Mouse (Mus musculus): Measurements from ENCODE around the gene Igfbp3.
"Not testable (repeated sequence)": the region's sequence is repeated elsewhere in the genome, so short reads cannot be mapped to it uniquely, and the experiment has no call there.

The Igfbp3 gene

DNA sequence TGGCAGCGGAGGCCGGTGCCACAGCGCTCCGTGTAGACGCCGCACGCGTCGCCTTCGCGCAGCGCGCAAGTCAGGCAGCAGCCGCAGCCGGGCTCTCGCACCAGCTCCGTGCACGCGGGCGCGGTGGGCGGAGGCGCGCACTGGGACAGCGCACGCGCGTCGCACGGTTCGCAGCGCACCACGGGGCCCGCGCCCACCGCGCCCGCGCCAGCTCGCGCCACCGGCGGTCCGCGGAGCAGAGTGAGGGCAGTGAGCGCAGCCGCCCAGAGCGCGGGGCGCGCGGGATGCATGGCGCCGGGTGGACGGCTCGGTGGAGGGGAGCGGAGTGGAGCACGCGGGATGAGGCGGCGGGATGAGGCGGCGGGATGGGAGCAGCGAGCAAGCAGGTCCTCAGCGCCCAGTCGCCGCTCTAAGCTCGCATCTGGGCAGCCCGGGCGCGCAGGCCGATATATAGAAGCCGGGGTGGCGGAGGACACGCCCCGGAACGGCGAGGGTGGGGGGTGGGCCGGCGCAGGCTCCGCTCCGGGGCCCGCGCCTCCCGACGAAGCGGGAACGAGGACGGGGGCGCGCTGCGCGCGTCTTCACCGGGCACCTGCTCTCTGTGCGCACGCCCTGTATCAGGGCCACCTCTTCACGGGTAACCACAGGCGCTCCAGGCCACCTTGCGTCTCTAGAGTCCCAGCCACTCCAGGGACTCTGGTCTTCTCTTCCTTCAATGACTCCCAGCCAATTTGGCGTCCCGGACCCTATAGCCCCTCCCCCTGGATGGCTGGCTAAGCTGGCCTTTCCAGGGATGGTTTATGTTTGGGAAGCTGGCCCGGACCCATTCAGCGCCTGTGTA is at the start of gene Igfbp3:
Gene Igfbp3 (minus strand): TSS at position 423 of the 841 bp plus-strand sequence.
- DNase-seq (ENCODE audit: low spot score), result peak; percentile 48

DNA sequence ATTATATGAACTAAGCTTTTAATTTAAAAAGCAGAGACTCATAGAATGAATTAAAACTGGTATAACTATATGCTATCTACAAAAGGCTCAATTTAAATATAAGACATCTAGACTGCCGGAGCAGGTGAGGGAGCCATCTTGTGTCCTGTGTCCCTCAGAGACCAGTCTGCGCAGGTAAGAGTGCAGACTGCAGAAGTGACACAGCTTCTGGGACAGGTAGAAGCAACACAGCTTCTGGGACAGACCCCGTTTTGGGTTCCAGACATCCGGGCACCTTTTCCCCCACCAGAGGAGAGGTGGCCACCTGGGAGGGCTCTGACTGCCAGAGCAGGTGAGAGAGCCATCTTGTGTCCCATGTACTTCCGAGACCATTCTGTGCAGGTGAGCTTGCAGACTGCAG is 37.1 kb upstream of the Igfbp3 start:
- no peak for DNase-seq (ENCODE audit: low spot score)

DNA sequence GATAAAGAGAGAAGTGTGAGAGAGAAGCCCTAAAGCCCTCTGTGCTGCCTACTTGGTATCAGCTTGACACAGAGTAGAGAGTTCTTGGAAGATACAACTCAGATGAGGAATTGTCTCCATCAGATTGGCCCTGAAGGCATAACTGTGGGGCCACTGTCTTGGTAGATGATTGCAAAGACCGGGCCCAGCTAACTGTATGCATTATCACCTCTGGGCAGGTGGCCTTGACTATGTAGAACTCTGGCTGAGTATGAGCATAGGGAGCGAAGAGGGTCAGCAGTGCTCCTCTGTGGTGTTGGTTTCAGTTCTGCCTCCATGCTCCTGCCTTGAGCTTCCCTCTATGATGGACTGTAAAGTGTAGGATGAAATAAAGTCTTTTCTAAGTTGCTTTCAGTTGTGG is 36.7 kb upstream of the Igfbp3 start:
- DNase-seq (ENCODE audit: low spot score), result no peak

DNA sequence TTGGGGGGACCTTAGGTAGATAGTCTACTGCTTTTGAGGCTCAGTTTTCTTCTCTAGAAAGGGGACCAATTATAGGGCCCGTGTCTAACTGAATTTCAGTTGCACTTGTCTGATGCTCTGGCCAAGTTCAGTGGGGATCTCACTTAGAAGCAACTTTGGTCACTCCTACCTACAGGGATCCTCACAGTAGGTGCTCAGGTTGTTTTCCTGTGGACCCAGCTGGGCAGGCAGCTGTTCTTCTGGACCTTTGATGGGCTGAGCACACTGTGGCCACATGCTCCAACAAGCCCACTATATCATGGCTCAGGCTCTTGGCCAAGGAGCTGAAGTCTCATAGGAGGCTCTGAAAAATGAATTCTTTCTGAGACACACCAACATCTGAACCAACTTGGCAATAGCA is 31.1 kb upstream of the Igfbp3 start:
- DNase-seq (ENCODE audit: low spot score), result no peak

DNA sequence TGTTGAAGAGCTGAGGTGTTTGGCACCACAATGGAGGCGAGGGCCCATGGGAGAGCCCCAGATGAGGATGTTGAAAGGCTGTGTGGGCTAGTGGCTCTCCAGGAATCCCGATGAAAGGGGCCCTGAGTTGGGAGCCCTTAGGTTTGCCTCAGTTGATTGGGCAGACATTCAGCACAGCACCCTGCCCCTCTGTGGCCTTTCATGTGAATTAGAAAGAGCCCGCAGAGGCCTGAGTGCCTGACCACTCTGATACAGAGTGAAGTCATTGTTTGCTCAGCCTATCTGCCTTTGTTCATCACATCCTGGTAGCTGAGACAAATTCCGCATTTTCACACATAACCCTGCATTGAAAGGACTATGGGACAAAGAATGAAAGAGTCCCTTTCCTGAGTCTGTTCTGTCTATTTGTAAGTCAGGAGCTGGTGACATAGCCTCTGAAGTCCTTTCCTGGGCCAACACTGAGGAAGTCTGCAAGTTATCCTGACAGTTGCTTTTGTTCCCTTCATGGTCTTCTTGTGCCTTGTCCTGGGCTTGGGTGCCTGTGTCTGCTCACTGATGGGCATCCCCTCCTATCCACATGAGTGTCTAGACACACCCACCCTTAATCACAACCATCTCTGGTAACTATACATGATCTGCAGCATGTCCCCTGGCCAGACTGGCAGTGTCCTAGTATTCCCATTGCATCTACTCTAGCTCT is 25.5 kb upstream of the Igfbp3 start:
- DNase-seq (ENCODE audit: low spot score), result no peak

DNA sequence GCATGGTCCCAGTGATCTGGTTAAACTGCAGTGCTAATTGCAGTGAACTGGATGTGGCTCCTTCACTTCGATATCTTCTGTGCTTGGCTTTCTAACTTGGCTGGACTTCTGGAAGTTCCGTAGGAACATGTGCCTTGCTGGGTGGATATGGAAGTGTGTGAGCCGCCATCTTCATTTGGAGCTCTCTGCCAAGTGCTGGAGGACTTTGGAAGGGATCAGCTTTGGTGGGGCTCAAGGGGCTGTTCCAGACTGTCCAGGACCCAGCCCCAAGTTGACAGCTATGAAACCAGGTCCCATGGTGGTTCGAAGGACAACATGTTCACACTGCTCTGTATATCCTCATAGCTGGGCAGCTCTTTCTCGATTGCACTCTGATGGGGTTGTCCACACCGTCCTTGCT is 24.8 kb upstream of the Igfbp3 start:
- DNase-seq (ENCODE audit: low spot score), result no peak

DNA sequence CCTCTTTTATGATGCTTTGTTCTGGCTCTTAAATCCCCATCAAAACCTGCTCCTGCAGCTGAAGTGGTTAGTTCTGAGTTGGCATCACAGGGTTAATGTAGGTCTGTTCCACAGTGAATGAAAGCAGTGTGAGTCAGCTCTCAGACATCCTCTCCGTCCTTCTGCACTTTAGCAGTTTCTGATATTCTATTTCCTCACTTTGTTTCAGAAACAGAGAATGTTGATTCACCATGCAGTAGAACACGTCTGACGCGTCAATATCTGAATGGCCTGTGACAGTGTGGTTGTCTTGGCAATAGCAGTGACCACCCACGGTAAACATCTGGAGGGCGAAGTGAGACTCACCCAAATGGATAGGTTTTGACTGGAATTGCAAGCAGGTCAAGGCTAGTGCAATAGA is 24.0 kb upstream of the Igfbp3 start:
- DNase-seq (ENCODE audit: low spot score), result no peak

DNA sequence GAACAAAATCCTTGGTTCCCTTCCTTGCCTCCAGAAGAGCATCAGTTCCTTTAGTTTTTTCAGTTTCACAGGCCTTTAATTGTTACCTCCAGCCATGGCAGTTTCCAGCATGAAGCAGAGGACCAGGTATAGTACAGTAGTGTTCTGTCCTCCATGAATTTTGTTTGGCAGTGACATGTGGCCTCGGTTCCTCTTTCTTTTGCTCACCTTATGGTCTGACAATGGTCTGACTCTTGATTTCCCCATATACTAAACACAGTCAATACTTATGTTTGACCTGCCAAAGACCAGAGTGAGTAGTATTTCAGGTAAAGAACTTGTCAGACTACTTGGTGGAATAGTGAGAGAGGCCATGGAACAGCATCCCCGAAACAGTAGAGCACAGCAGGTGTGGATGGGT is 23.0 kb upstream of the Igfbp3 start:
- DNase-seq (ENCODE audit: low spot score), result no peak

DNA sequence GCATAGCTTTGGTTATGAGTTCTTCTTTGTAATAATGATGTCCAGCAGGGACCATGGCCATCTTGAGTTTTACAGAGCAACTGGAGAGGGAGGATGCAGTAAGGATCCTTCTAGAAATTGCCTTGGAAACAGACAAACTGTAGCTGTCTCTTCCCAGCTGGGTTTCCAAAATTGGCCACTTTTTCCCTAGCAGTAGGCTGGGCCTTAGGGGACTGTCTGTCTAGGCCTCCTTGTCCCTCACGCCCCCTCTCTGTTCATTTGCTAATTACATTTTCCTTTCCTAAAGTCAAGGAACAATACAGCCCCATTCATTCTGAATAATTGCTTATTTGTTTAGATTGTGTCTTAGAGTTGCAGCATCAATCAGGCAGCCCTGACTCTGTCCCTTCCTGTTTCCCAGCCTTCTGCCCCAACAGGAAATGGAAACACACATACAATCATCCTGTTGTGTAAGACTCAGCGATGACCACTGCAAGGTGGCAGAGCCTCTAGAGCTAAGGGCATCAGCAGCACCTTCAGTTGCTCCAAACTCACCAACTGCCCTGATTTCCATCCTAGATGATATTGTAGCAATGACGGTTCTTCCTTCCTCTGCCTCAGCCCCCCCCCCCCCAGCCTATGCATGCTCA is 21.4 kb upstream of the Igfbp3 start:
- DNase-seq (ENCODE audit: low spot score), result no peak

DNA sequence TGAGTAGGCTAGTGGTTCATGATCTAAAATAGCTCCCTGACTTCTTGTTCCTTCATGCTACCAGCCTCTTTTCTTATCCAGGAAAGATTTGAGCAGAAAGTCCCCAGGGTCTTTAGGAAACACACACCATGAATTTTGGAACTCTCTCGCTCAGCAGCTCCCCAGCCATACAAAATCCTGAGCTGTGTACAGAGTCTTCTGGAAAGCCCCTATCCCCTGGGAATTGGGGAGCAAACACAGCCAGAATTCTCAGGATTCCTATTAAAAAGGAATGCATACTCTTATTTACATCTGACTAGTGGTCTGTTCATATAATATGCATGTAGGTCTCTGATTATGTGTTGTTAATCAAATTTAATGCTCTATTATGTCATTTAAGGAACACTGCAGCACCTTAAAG is 20.7 kb upstream of the Igfbp3 start:
- no peak for DNase-seq (ENCODE audit: low spot score)

DNA sequence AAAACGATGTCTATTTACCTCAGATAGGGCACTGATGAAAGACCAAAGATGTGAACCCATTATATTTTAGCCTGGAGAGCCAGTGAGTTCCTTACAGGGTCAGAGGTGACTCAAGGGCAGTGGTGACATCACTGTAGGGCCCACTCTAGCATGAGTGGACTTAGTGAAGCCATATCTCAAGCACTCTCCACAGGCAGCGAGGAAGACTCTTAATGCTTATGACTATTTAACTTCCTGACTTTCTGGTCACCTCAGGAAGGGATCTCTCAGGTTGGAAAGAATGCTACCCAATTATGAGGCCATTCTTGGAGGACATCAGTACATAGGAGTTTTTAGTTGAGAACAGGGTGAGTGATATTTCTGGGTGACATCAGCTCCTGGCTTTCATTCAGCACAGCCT is 19.6 kb upstream of the Igfbp3 start:
- no peak for DNase-seq (ENCODE audit: low spot score)

DNA sequence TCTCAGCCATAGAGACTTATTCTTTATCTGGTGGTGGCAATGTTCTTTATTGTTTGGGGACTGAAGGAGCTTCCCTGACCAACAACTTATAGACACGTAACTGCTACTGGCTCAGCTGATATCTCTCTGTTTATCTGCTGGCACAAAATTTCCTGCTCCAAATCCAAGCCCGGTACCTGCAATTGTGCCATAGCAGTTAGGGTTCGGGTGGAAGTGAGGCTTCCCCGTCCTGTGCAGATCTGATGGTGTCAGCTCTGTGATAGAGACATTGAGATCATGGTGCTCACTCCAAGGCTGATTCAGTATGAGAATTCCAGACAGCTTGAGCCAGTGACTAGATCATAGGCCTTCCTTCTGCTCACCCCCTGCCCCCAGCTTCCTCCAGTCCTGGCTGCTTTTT is 18.2 kb upstream of the Igfbp3 start:
- DNase-seq (ENCODE audit: low spot score), result no peak

DNA sequence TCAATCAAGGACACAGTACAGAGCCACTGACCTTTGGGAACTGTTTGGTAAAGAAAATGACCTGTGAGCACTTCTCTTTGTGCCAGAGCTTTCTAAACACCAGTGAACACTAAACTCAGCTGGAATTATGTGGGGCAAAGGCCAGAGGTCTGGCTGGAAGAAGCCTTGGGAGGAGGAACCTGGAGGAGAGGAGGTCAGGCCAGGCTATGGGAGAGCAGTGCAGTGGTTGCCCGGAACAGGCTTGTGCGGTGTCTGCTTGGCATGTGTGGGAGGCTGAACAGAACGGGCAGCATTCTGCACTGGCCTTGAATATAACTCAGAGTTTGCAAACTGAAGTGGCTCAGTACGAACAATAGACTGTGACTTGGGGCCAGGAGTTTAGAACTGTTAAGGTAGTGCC is 16.3 kb upstream of the Igfbp3 start:
- DNase-seq (ENCODE audit: low spot score), result peak; percentile 20

DNA sequence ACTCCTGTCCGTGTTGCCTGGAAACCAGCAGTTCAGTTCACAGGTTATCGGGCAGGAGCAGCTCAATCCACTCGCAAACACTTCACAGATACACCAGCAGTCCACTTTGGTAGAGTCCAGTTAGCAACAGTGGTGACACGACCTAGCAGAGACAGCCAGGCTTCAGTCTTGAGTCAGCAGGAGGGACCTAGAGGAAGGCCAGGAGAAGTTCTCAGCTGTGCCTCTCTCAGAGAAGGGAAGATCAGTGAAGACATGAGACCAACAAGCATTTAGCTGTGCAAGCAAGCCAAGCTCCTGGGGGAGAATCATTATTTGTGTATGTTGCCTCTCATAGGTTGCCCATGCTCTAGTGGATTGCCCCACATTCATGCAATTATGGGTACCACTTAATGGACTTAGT is 14.4 kb upstream of the Igfbp3 start:
- DNase-seq (ENCODE audit: low spot score), result no peak

DNA sequence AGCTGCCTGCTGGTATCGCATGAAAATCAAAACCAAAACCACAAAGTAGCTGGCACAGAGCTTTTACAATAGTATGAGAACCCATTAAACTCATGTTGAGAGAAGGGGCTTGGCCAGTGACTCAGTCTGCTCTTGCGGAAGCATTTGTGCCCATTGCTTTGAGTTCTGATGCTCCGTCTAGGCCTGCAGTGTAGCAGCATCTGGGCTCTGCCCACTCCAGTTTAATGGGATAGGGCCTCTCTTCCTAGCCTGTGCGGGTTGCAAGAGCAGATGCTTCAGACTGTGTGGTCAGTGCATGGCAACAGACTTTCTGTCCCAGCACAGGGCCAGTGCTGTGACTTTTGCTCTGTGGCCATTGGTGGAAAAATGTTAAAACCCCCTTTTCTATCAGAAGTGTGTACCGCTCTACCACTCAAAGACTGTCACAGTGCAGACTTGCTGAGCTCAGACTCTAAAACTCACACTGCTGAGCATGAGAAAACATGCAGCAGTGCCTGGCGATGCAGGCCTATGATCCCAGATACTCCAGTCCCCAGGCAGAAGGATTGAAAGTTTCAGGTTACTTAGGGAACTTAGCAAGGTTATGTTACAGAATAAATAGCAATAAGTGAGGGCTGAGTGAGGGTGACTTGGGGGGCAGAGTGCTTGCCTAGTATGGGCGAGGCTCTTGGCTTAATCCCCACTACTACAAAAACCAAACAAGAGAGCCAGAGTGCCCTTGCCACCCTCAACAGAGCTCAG is 13.3 kb upstream of the Igfbp3 start:
- no peak for DNase-seq (ENCODE audit: low spot score)

DNA sequence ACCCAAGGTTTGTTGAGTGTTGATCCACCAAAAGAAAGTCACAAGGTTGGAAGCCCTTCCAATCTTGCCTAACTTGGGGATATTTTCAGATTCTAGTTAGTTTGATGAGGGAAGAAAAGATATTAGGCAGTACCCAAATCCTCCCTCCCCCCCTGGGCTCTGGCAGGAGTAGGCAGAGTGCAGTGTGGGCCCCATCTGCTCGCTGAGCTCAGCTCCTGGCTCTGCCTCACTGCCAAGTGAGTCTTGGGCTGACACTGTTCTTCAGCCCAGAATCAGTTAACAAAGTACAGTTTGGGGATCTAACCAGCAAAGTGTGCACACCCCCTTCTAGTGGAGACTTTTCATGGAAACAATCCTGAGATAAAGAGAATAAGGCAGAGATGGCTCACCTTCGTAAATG is 12.5 kb upstream of the Igfbp3 start:
- DNase-seq (ENCODE audit: low spot score), result no peak

DNA sequence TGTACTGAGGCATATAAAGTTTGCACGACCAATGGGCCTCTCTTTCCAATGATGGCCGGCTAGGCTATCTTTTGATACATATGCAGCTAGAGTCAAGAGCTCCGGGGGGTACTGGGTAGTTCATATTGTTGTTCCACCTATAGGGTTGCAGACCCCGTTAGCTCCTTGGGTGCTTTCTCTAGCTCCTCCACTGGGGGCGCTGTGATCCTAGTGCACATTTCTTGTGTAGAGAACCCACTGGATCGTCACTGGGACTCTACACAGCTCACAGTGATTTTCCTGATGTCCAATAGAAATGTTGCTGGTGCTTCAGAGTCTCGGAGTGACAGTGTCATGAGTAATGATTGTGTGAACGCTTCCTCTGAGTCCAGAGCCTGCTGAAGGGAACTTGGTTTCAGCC is 8.1 kb upstream of the Igfbp3 start:
- not testable (repeated sequence) for DNase-seq (ENCODE audit: low spot score)

DNA sequence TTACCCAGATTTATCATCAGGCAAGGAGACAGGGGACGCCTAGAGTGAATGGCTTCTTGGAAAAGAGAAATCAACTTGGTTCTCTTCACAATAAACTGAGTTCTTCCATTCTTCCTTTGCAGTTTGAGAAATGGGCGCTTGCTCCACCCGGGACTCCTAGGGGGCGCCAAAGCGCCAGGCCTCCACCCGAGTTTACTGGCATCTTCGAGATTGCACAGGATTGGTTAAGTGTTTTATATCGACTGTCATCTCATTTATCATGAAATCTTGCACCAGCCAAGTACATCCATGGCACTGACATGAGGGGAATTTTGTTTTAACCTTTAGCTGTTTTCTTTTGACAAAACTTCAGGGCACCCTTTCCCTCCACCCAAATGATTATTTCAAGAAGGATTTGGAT is 2.0 kb upstream of the Igfbp3 start:
- DNase-seq (ENCODE audit: low spot score), result peak; percentile 54

DNA sequence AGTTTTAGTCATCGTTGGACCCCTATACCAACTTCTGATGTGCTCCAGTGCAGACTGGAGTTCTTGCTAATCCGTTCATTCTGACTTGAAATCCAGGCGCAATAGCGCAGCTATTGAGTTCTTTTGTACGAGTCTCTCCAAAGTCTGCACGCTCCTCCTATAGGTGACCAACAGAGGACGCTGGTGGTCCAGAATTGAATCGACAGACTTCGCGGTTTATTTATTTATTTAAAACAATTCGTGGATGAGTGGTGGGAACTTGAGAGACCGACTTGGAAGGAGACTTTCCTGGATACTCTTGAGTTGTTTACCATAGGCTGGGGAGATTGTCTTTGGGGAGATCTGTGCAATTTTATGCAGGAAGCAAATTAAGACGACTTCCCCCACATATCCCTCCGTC is 1.0 kb upstream of the Igfbp3 start:
- DNase-seq (ENCODE audit: low spot score), result no peak

DNA sequence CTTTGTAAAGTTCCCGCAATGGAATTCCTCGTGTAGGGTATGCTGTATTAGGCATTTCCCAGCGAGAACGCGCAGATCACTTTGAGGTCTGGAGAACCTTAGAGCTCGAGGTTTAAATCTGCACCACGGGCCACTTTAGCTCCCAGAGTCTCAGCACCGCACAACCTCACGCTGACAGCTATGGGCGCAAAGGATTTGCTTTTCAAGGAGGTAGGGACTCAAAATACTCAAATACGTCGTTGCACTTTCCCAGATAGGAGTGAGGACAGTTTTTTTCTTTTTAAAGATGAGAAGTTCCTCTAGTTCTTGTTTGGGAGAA is 578 bp upstream of the Igfbp3 start:
- no peak for DNase-seq (ENCODE audit: low spot score)

DNA sequence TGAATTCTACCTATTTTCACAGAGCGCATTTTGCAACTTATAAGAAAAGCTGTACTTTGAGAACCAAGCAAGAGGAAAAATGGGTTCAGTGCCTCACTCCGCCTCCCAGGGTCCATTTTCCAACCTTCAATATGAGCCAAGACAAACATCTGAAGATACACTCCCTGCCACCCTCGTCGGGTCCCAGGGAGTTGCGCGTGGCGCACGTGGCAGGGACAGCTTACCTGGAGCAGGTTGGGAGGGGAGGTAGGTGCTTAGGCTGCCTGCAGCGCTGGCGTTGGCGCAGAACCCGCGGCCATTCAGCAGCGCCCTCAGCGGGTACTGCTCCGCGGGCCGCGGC is 592 bp downstream of the Igfbp3 start:
- DNase-seq (ENCODE audit: low spot score), result no peak

DNA sequence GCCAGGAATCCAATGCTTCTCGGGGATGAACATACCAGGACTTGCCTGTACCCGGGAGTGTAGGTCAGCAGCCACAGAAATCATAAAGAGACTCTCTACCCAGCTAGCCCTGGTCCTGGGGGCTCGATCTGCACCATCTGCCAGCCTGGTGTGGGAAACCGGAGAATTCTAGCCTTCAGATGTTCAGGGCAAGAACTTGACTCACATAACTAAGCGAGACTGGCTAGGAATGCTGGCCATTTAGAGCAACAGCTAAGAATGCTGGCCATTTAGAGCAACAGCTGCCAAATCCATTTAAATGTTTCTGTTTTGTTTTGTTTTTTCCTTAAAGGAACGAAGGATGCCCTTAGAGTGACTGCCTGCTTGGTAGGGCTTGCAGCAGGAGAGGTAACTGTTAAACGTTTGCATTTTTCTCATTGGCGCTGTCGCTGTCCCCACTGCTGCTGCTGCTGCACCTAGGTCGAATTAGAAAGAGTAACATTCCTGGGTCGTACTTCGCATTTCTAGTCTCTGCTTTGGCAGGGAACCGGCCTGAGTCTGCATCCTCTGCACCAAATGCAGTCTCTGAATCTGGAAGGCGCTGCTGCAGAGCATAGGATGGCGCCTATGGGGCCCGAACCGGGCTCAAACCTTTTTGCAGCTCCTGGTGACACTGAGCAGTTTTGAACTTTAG is 1.5 kb downstream of the Igfbp3 start:
- no peak for DNase-seq (ENCODE audit: low spot score)
